Mouse (Mus musculus) limb, embryonic 11.5 days (tissue): ENCODE measurements at regions not wholly inside any gene's neighbourhood (a gene's known extent, or its start where the extent isn't known, plus 50 kb on each side); places are given as distances from the start of the nearest gene placed in this dataset.

Experiments used
- ATAC-seq: fragments of 200-750 bp; cut with Nextera tagmentation; 2 replicates; pipeline ENCODE4 v1.8.0; 2017; ENCODE audit warnings: low read depth; ENCODE audit not compliant: insufficient number of reproducible peaks, low FRiP score, low TSS enrichment
- DNase-seq: peaks from one replicate; pipeline ENCODE4 v3.0.0-alpha.2; 2015; ENCODE audit warnings: low spot score
- H3K27ac ChIP-seq: fragments of 300-500 bp; sonication (generic); replicated peaks from 2 replicates; pipeline ENCODE4 v1.5.1; 2014; ENCODE audit warnings: low read depth, mild to moderate bottlenecking, low read length
- H3K27me3 ChIP-seq: fragments of 300-500 bp; sonication (generic); 2 replicates; pipeline ENCODE4 v1.6.1; 2014; ENCODE audit warnings: mild to moderate bottlenecking, low read length, mixed read lengths; ENCODE audit not compliant: control insufficient read depth, insufficient read depth
- H3K36me3 ChIP-seq: fragments of 300-500 bp; sonication (generic); 2 replicates; pipeline ENCODE4 v1.6.1; 2014; ENCODE audit warnings: mild to moderate bottlenecking, low read length, moderate library complexity, mixed read lengths; ENCODE audit not compliant: control insufficient read depth, insufficient read depth
- H3K4me1 ChIP-seq: fragments of 300-500 bp; sonication (generic); 2 replicates; pipeline ENCODE4 v1.6.1; 2014; ENCODE audit warnings: low read length, mixed read lengths; ENCODE audit not compliant: control insufficient read depth, insufficient read depth
- H3K4me2 ChIP-seq: fragments of 300-500 bp; sonication (generic); 2 replicates; pipeline ENCODE4 v1.6.1; 2014; ENCODE audit warnings: low read depth, mild to moderate bottlenecking, moderate library complexity; ENCODE audit not compliant: severe bottlenecking
- H3K4me3 ChIP-seq: fragments of 300-500 bp; sonication (generic); 2 replicates; pipeline ENCODE4 v1.5.1; 2014; ENCODE audit warnings: low read depth, low read length
- H3K9ac ChIP-seq: fragments of 300-500 bp; sonication (generic); 2 replicates; pipeline ENCODE4 v1.6.1; 2014; ENCODE audit warnings: mild to moderate bottlenecking, low read length
- H3K9me3 ChIP-seq: fragments of 300-500 bp; sonication (generic); 2 replicates; pipeline ENCODE4 v1.6.1; 2016; ENCODE audit warnings: low read length; ENCODE audit not compliant: control insufficient read depth
- WGBS: fragments of 180-500 bp; shearing (Covaris S2); extraction: QIAGEN DNeasy Blood & Tissue Kit; methylation state at CpG from one replicate; pipeline ENCODE4 v1.1.7; 2014; 5-methylcytosine and 5-hydroxymethylcytosine counted together

DNA sequence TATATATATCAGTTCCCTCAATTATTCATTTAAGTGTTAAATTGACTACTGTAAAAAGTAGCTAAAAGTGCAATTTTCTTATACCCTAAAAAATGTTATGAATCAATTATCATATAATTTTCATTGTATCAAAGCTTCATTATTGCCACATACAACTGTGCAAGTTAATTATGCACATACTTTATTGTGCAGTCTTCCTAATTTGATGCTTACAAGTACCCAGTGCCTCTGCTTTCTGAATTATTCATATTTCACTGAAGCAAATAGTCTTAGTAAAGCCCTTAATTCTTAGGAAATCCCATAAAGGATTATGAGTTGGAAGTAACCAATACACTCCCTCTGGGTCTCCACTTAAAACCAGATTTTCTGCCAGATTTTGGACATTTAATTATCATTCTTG is 220.5 kb upstream of the Gm8871 start:
- H3K4me2 ChIP-seq, result no peak overlapping the region
- ATAC-seq (no peak), DNase-seq (no peak)
- H3K27ac ChIP-seq, result no peak overlapping the region
- no peaks in the 10 kb centered on the region for H3K9me3 ChIP-seq
- H3K9ac ChIP-seq, result no peak overlapping the region
- H3K4me3 ChIP-seq, result no peak overlapping the region
- no peaks in the 10 kb centered on the region for H3K27me3 ChIP-seq
- H3K4me1 ChIP-seq, result no peaks in the 10 kb centered on the region
- H3K36me3 ChIP-seq, result no peaks in the 10 kb centered on the region

DNA sequence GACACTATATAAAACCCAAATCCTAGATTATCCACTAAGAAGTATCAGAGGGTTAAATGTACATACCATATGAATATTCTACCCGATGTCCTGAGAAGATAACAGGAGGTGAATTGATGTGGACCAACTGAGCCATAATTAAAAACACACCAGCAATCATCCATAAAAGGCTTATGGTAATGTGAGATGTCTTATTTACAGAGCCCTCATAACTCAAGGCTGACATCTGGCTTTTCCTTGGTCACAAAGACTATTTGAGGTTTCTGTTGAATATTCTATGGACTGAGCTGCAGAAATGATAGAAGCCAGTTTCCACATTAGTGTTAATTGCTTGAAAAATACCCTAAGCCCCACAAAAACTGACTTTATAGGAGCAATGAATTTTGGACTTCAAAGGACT is 198.1 kb upstream of the Gm8871 start:
- Histone ChIP-seq H3K27me3 (no peaks in the 10 kb centered on the region), H3K36me3 (no peaks in the 10 kb centered on the region), H3K4me1 (no peaks in the 10 kb centered on the region), H3K27ac (no peak overlapping the region), H3K9me3 (no peaks in the 10 kb centered on the region), H3K4me3 (no peak overlapping the region), H3K4me2 (no peak overlapping the region), H3K9ac (no peak overlapping the region)
- 27% methylated on average over 1 of the region's 1 CpGs for WGBS
- ATAC-seq (peak; percentile 60; the same call in 1 of the 2 replicates), DNase-seq (no peak)

DNA sequence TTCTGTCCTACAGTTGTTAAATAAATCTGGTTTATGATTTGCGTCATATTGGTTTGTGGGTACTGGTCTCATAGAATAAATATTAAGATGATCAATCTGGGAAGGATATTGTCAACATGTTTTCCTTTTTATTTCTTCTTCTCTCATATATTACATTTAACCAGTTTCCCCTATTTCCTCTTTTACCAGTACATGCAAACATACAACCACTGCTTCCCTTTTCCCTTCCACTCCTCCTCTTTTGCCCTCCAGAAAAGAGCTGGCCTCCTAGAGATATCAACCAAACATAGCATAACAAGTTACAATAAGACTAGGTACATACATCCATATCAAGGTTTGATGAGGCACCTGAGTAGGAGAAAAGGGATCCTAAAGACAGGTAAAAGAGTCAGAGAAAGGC is 180.1 kb upstream of the Gm8871 start:
- no peak for ATAC-seq
- H3K9ac ChIP-seq, result no peak overlapping the region
- no peak overlapping the region for H3K4me3 ChIP-seq

More for the DNA sequence above, 180.1 kb upstream of the Gm8871 start:
- Histone ChIP-seq H3K36me3 (no peaks in the 10 kb centered on the region), H3K27ac (no peak overlapping the region), H3K4me1 (no peaks in the 10 kb centered on the region), H3K27me3 (no peaks in the 10 kb centered on the region), H3K4me2 (no peak overlapping the region), H3K9me3 (no peaks in the 10 kb centered on the region)
- no peak for DNase-seq
- 91% methylated on average over 1 of the region's 1 CpGs for WGBS
